Mouse (Mus musculus) C2C12 (cell line): ENCODE results near the gene Mrpl37.

Experiments
- CTCF ChIP-seq: IDR thresholded peaks from one replicate; pipeline ENCODE4 v1.5.1; 2011; ENCODE audit not compliant: control insufficient read depth, insufficient read depth, insufficient read length
- MAX ChIP-seq: IDR thresholded peaks from one replicate; pipeline ENCODE4 v1.6.1; 2011; ENCODE audit warnings: mild to moderate bottlenecking, control low read depth
- MYOG ChIP-seq: IDR thresholded peaks from one replicate; pipeline ENCODE4 v1.6.1; 2011; ENCODE audit not compliant: control insufficient read depth, insufficient read length; ENCODE audit errors: extremely low read depth
- USF1 ChIP-seq: IDR thresholded peaks from one replicate; pipeline ENCODE4 v1.6.1; 2011; ENCODE audit warnings: low read depth, mild to moderate bottlenecking, control low read depth, moderate library complexity

DNA sequence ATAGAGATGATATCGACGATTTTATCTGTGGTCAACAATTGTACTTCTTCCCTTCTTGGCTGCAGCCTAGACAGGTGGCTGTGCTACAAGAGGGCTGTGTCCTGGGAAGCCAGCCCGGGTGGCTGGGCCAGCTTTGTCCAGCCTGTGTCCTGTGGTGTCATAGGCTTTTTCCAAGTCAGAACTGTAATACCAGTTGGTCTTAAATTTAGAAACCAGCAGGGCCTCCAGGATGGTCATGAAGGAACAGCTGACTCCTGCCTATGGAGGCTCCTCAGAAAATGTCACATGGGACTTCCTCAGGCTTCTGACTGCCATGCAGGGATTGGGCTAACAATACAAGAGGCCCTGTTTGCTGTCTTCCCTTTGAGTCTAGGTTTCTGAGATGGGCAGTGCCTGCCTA is 54.1 kb downstream of the Mrpl37 start:
- TF ChIP-seq MAX (no peak), CTCF (no peak), USF1 (no peak), MYOG (no peak)
